Mouse (Mus musculus): Measurements from ENCODE around the gene Vmn1r59. TPM values are rescaled to one million over a fixed set of nuclear protein-coding genes. Genes with fewer than 3 reads are reported as not detected.

Vmn1r59 gene
- total RNA-seq (2023) = not detected

GRCm38 (mm10) chr7:5456674-5457073 lies at the start of gene Vmn1r59:
Gene Vmn1r59, minus strand, starts transcription at chr7:5456774.

GRCm38 (mm10) chr7:5493856-5494255 lies 37.3 kb upstream of the Vmn1r59 start, which contains the start of gene Vmn2r28:
Gene Vmn2r28, minus strand, starts transcription at chr7:5493956.

GRCm38 (mm10) chr7:5413296-5413695 lies 43.3 kb downstream of the Vmn1r59 start, which contains the start of gene Vmn1r58:
Gene Vmn1r58, minus strand, starts transcription at chr7:5413396.

Other genes starting within 250 kb of the Vmn1r59 start
- not detected for gene Vmn1r57, start 238.3 kb downstream of the Vmn1r59 start, total RNA-seq (2023)
- gene Gm5065, start 106.2 kb downstream of the Vmn1r59 start, total RNA-seq (2023) = not detected
- not detected for gene Nlrp2, start 105.7 kb downstream of the Vmn1r59 start, total RNA-seq (2023)
- gene Vmn1r58, start 43.4 kb downstream of the Vmn1r59 start, total RNA-seq (2023) = not detected
- gene Vmn2r28, start 37.2 kb upstream of the Vmn1r59 start, total RNA-seq (2023) = not detected
- not detected for gene Vmn1r60, start 90.5 kb upstream of the Vmn1r59 start, total RNA-seq (2023)
- gene Vmn1r61, start 156.5 kb upstream of the Vmn1r59 start, total RNA-seq (2023) = not detected
- gene Vmn1r62, start 216.9 kb upstream of the Vmn1r59 start, total RNA-seq (2023) = not detected